ENCODE assay signal across 1 mouse cellular context in the genomic region with DNA sequence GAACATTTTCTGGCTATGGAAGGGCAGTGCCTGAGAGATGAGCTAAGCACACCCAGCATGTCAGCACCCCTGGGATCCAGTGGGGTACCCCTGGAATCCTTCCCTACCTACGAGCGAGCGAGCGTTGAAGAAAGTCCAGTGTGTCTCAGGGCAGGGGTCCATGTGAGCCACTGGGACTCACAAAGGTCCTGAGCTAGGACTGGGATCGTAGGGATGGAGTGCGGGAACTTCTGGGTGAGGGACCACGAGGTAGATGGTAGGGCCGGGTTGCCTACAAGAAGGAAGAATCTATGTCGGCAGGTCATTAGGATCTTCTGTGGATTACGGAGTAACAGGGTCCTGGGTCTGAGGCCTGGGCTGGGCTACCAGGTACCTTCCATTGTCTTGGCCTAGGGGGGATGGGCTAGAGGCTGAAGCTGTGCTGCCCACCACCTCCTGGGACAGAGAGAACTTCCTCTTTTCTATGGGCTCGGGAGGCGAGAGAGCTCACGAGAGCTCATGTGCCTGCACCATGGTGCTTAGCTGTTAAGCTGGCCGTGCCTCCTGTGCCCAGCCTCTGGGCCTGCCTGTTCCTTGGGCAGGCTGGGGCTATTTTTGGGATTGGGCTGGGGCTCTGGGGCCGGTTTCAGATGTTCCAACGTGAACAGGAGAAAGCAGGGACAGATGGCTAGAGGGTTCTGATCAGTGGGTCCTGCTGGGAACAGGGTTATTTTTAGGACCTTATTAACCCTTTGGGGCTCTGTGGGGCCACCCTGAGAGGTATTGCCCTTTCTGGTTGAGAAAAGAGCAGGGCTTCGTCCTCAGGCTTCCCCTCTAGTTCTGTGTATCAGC.
A peak's percentile ranks its signal among the peaks of the same experiment; 100 is the strongest.
TF ChIP-seq lines count a peak whose summit lies in the region.

No protein-coding gene starts in this region.

TF ChIP-seq in MEL, 35 proteins besides CTCF, POLR2A, EP300 and RAD21:
- TF ChIP-seq USF2 (IDR thresholded peaks at IDR 0.05; ENCODE audit: borderline replicate concordance in 1 of 2, insufficient read depth in 1 of 2, low read depth in 1 of 2, low read length in 2 of 2) (no peak), KAT2A (conservative IDR thresholded peaks at IDR 0.05; ENCODE audit: low read depth, low read length) (no peak), RCOR1 (IDR thresholded peaks at IDR 0.05; ENCODE audit: low read depth, low read length) (no peak), USF1 (IDR thresholded peaks at IDR 0.05; ENCODE audit: low read depth, low read length) (no peak), CHD2 (IDR thresholded peaks at IDR 0.05; ENCODE audit: low read length) (no peak), SMC3 (IDR thresholded peaks at IDR 0.05; ENCODE audit: low read depth, low read length) (no peak), ELF1 (IDR thresholded peaks at IDR 0.05; ENCODE audit: low read depth, low read length) (no peak), TBP (IDR thresholded peaks at IDR 0.05; ENCODE audit: low read depth, low read length) (no peak), NRF1 (IDR thresholded peaks at IDR 0.05; ENCODE audit: insufficient read depth, low read depth, low read length, poor library complexity, severe bottlenecking) (no peak), MAX (IDR thresholded peaks at IDR 0.05; ENCODE audit: low read length) (peak; percentile 22; the same call in 1 of the 2 replicates), JUND (IDR thresholded peaks at IDR 0.05; ENCODE audit: low read depth, low read length) (no peak), HCFC1 (IDR thresholded peaks at IDR 0.05; ENCODE audit: low read depth, low read length) (no peak), BHLHE40 (IDR thresholded peaks at IDR 0.05; ENCODE audit: borderline replicate concordance, low read depth, low read length) (peak; percentile 82), MXI1 (IDR thresholded peaks at IDR 0.05; ENCODE audit: low read depth, low read length) (no peak), ZMIZ1 (IDR thresholded peaks at IDR 0.05; ENCODE audit: low read depth, low read length) (no peak), TAL1 (IDR thresholded peaks at IDR 0.05; ENCODE audit: low read length) (no peak), ZKSCAN1 (IDR thresholded peaks at IDR 0.05; ENCODE audit: low read depth, low read length) (no peak)
